Mouse (Mus musculus) heart, embryonic 16.5 days (tissue): ENCODE results near the gene Vps52. TPM values are rescaled to one million over a fixed set of nuclear protein-coding genes. Genes with fewer than 3 reads are reported as not detected.
"Not testable (repeated sequence)": the region's sequence is repeated elsewhere in the genome, so short reads cannot be mapped to it uniquely, and the experiment has no call there.

Experiments
- ATAC-seq: fragments of 200-750 bp; cut with Nextera tagmentation; replicated peaks from 2 replicates; pipeline ENCODE4 v1.8.0; 2017; ENCODE audit warnings: moderate number of reproducible peaks; ENCODE audit not compliant: insufficient read depth, low FRiP score; ENCODE audit errors: extremely low read depth
- H3K27ac ChIP-seq: fragments of 300-500 bp; sonication (generic); 2 replicates; pipeline ENCODE4 v1.5.1; 2014; ENCODE audit warnings: mild to moderate bottlenecking, low read length, control low read depth, moderate library complexity
- H3K27me3 ChIP-seq: fragments of 300-500 bp; sonication (generic); 2 replicates; pipeline ENCODE4 v1.6.1; 2014; ENCODE audit warnings: low read length, mixed read lengths; ENCODE audit not compliant: control insufficient read depth, insufficient read depth
- H3K36me3 ChIP-seq: fragments of 300-500 bp; sonication (generic); 2 replicates; pipeline ENCODE4 v1.6.1; 2014; ENCODE audit not compliant: control insufficient read depth, insufficient read depth
- H3K4me1 ChIP-seq: fragments of 300-500 bp; sonication (generic); 2 replicates; pipeline ENCODE4 v1.6.1; 2014; ENCODE audit warnings: low read length, mixed read lengths; ENCODE audit not compliant: control insufficient read depth, insufficient read depth
- H3K4me2 ChIP-seq: fragments of 300-500 bp; sonication (generic); 2 replicates; pipeline ENCODE4 v1.6.1; 2014; ENCODE audit warnings: low read depth, mild to moderate bottlenecking, control low read depth, low read length
- H3K4me3 ChIP-seq: fragments of 300-500 bp; sonication (generic); 2 replicates; pipeline ENCODE4 v1.5.1; 2014; ENCODE audit warnings: mild to moderate bottlenecking, control low read depth, low read length
- H3K9ac ChIP-seq: fragments of 300-500 bp; sonication (generic); 2 replicates; pipeline ENCODE4 v1.6.1; 2014; ENCODE audit warnings: low read length, control low read depth
- H3K9me3 ChIP-seq: fragments of 300-500 bp; sonication (generic); replicated peaks from 2 replicates; pipeline ENCODE4 v1.6.1; 2016; ENCODE audit warnings: low read length; ENCODE audit not compliant: control insufficient read depth
- WGBS: fragments of 180-500 bp; shearing (Covaris S2); extraction: QIAGEN DNeasy Blood & Tissue Kit; methylation state at CpG from one replicate; pipeline ENCODE4 v1.1.7; 2014; 5-methylcytosine and 5-hydroxymethylcytosine counted together
- polyA plus RNA-seq: library from polyadenylated mRNA; unstranded; fragments of >200 nt; fragmentation: Nextera tagmentation; extraction: Ambion mirVana; gene quantifications from 2 replicates; pipeline ENCODE4 v1.2.1, GENCODE M21; 2015

The Vps52 gene
- polyA plus RNA-seq, 1 experiment from 2014 or later: 39.7 TPM

DNA sequence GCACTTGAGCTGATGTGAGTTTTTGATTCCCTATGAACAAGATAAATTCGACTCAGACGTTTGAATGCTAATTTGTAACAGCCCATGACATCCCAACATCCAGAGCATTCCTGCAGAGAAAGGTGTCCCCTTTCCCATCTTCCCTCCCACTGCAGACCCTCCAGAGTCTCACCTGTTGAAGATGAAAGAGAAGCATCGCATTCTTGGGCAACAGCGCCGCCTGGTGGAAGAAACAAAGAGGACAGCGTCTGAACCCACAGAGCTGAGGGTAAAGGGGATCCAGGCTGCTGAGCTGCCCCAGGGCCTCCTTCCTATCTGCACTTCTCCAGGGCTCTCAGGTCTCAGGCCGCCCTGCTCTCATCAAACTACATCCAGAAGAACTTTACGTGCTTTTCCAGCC lies 26.5 kb downstream of the Vps52 start:
- H3K9ac ChIP-seq, H3K9me3 ChIP-seq, ATAC-seq, H3K36me3 ChIP-seq, H3K27ac ChIP-seq, H3K4me3 ChIP-seq: not testable (repeated sequence)
- H3K4me2 ChIP-seq: peak overlapping the region; percentile 75; the same call in 1 of the 2 replicates
- peaks cover 29% of the 10 kb centered on the region for H3K27me3 ChIP-seq
- peaks cover 16% of the 10 kb centered on the region for H3K4me1 ChIP-seq
- WGBS: 9% methylated on average over 8 of the region's 8 CpGs

DNA sequence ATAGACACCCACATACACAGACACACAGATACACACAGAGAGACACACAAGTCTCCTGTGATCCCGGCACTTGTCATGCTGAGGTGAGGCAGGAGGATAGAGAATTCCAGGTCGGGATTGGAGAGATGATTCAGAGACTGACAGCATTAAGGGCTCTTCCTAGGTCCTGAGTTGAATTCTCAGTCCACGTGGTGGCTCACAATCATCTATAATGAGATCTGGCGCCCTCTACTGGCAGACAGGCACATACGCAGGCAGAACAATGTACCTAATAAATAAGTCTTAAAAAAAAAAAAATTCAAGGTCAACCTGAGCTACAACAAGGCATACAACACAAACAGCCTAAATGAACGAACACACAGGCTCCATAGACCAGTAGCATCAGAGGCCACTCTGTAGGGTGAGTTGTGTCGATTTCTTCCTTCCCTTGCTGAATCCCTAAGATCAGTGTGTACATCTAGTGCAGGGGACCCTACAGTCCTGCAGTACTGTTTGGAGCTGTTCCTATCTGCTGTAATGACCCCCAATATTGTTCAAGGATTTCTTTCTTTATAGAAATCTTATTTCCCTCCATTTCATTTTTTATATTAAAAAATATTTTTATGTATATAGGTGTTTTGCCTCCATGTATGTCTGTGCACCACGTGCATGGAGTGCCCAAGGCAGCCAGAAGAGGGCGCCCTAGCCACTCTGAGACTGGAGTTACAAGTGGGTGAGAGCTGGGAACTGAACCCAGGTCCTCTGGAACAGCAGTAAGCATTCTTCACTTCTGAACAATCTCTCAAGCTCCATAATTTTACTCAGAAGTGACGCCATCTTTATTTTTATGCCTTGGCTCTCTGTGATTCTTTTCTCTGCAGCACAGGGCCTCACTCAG lies 36.4 kb downstream of the Vps52 start:
- ATAC-seq: no peak
- Histone ChIP-seq H3K4me2 (no peak overlapping the region), H3K27ac (no peak overlapping the region)

DNA sequence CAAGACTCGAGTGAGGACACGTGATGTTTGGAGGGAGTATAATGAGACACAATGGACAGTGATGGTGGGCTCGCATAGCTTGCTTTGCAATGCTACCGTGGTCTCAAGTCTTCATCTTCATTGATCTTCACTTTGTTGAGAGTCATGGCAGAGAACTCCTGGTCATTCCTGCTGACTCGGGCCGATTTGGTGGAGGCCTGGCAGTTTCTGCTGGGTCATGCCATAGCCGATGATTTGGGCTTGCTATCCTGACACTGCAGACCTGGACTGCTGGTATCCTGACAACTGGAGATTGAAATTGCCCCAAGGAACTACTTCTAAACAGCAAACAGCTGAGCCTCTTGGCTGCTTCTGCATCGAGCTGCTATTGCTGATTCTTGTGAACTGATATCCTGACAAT lies 39.3 kb downstream of the Vps52 start:
- H3K4me2 ChIP-seq: no peak overlapping the region
- no peak overlapping the region for H3K27ac ChIP-seq
- no peaks in the 10 kb centered on the region for H3K4me1 ChIP-seq
- 86% methylated on average over 8 of the region's 8 CpGs for WGBS
- no peaks in the 10 kb centered on the region; the same call in 1 of the 2 replicates for H3K27me3 ChIP-seq
- H3K4me3 ChIP-seq: no peak overlapping the region
- H3K9me3 ChIP-seq: 0 out of 2 replicates have a peak, but pooled peaks cover 2% of the 10 kb centered on the region
- no peaks in the 10 kb centered on the region for H3K36me3 ChIP-seq
- no peak for ATAC-seq
- no peak overlapping the region for H3K9ac ChIP-seq

More for the DNA sequence above, 36.4 kb downstream of the Vps52 start:
- Histone ChIP-seq H3K4me1 (no peaks in the 10 kb centered on the region), H3K27me3 (0 out of 2 replicates have a peak, but pooled peaks cover 2% of the 10 kb centered on the region), H3K36me3 (no peaks in the 10 kb centered on the region), H3K9me3 (0 out of 2 replicates have a peak, but pooled peaks cover 2% of the 10 kb centered on the region), H3K9ac (no peak overlapping the region), H3K4me3 (no peak overlapping the region)
- WGBS: 31% methylated on average over 10 of the region's 10 CpGs

DNA sequence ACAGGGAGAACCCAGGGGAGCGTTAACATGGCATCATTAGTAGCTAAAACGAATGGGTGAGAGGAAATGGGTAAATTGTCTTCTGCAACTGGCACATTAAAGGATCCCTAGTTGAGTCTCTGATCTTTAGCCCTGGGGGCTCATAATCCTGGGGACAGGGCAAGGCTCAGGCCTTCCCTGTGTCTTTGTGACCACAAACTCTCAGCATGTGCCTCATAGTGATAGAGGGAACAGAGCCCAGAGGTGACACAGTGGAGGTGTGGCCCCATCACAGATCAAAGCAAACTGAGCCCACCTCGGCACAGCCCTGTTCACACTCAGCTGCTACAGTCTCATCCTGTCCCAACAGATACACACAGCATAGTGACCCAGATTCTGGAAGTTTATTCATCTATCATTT lies 40.0 kb downstream of the Vps52 start:
- H3K9ac ChIP-seq: no peak overlapping the region
- H3K27me3 ChIP-seq: no peaks in the 10 kb centered on the region; the same call in 1 of the 2 replicates
- 0 out of 2 replicates have a peak, but pooled peaks cover 2% of the 10 kb centered on the region for H3K9me3 ChIP-seq
- no peak overlapping the region for H3K4me3 ChIP-seq
- H3K4me1 ChIP-seq: no peaks in the 10 kb centered on the region
- no peaks in the 10 kb centered on the region for H3K36me3 ChIP-seq
- no peak overlapping the region for H3K4me2 ChIP-seq
- no peak overlapping the region for H3K27ac ChIP-seq
- WGBS: 53% methylated on average over 3 of the region's 3 CpGs
- no peak for ATAC-seq

DNA sequence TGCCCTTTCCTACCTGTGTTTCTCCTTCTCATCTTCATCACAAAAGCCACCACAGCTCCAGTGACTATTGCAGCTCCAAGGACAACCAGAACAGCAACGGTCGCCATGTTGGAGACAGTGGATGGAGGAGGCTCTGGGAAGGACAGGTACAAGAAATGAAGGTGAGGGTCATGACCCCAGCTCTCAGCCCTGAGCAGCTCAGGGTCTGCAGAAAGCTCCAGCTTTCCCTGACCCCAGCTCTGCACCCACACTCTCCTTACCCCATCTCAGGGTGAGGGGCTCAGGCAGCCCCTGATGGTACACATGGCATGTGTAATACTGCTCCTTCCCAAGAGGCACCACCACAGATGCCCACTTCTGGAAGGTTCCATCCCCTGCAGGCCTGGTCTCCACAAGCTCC lies 41.4 kb downstream of the Vps52 start:
- H3K27ac ChIP-seq, H3K4me1 ChIP-seq, H3K9ac ChIP-seq, H3K4me3 ChIP-seq, ATAC-seq, H3K36me3 ChIP-seq, H3K27me3 ChIP-seq, H3K4me2 ChIP-seq, H3K9me3 ChIP-seq: not testable (repeated sequence)
- 82% methylated on average over 2 of the region's 2 CpGs for WGBS

DNA sequence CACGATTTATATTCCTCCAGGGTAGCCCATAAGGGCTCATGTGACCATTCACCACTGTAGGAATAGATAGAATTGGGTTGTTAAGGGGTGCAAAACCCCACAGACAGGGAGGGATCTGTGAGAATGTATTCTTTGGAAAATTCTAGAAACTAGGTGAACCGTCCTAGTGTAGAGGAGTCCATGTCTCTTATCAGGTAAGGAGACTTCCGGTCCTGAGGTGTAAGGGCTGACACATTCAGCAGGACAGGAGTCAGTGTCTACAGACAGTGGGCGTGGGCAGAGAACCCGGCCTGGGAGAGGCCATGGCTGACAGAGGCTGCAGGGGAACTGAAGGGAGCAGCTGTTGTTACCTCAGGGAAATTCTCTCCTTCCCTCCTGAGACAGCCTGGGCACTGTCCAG lies 43.1 kb downstream of the Vps52 start:
- H3K4me3 ChIP-seq, H3K9ac ChIP-seq, H3K27ac ChIP-seq, H3K36me3 ChIP-seq, H3K9me3 ChIP-seq, ATAC-seq, H3K4me1 ChIP-seq, H3K4me2 ChIP-seq, H3K27me3 ChIP-seq: not testable (repeated sequence)
- WGBS: 40% methylated on average over 5 of the region's 5 CpGs

DNA sequence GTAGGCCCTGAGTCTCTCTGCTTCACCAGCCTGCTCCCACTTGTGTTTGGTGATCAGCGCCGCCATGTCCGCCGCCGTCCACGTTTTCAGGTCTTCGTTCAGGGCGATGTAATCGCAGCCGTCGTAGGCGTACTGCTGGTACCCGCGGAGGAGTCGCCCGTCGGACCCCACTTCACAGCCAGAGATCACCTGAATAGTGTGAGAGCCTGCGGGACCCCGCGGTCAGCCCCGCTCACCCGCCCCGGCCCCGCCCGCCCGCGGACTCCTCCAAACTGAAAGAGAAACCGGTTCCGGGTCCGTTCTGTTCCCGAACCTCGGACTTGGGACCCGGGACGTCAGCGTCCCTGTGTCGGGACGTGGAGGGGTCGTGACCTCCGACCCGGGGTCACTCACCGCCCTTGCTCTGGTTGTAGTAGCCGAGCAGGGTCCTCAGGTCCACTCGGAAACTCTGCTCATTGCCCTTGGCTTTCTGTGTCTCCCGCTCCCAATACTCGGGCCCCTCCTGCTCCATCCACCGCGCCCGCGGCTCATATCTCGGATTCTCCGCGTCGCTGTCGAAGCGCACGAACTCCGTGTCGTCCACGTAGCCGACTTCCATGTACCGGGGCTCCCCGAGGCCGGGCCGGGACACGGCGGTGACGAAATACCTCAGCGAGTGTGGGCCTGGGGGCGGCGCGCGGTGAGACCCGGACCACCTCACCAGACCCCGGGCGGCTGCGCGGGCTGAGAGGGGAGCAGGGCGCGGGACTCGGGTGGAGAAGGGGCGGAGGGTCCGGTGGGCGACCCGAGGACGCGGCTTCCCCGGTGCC lies 43.9 kb downstream of the Vps52 start:
- Histone ChIP-seq H3K9me3 (0 out of 2 replicates have a peak, but pooled peaks cover 2% of the 10 kb centered on the region), H3K4me2 (peak overlapping the region; percentile 100), H3K9ac (peak overlapping the region; percentile 80), H3K36me3 (no peaks in the 10 kb centered on the region), H3K27me3 (no peaks in the 10 kb centered on the region; the same call in 1 of the 2 replicates), H3K4me1 (no peaks in the 10 kb centered on the region), H3K4me3 (peak overlapping the region; percentile 78), H3K27ac (no peak overlapping the region)
- ATAC-seq: peak; percentile 49; the same call in 1 of the 2 replicates
- WGBS: 1% methylated on average over 84 of the region's 87 CpGs

DNA sequence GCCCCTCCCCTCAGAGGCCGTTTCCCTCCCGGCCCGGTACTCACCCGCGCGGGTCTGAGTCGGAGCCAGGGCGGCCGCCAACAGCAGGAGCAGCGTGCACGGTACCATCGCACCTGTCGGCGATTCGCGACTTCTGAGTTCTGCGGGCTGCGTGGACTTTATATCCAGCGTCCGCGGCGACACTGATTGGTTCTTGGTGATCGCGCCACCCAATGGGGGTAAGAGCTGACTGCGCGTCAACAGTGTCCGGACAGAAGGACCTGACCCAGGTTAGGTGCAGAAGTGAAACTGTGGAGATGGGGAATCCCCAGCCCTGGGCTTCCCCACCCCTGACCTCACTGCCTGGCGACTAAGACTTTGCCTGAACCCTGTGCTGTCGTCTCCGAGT lies 44.5 kb downstream of the Vps52 start, which contains the start of gene H2-K1:
Gene H2-K1, minus strand, starts transcription at position 198 of the 388 bp plus-strand sequence.
- H3K27me3 ChIP-seq: no peaks in the 10 kb centered on the region; the same call in 1 of the 2 replicates
- WGBS: under 1% methylated on average over 27 of the region's 30 CpGs

More for the DNA sequence above, 44.5 kb downstream of the Vps52 start, which contains the start of gene H2-K1:
- no peaks in the 10 kb centered on the region for H3K4me1 ChIP-seq
- ATAC-seq: peak; percentile 89
- peak within 1 kb of the TSS; percentile 100 for H3K4me2 ChIP-seq
- no peak within 1 kb of the TSS for H3K27ac ChIP-seq
- peak within 1 kb of the TSS; percentile 78 for H3K4me3 ChIP-seq
- no peaks in the 10 kb centered on the region for H3K36me3 ChIP-seq
- H3K9me3 ChIP-seq: no peaks in the 10 kb centered on the region
- H3K9ac ChIP-seq: peak within 1 kb of the TSS; percentile 80
